13 mouse cellular contexts compared by ENCODE assay signal in genomic region chr3:129488774-129489173, GRCm38 (mm10). TPM values are rescaled to one million over a fixed set of nuclear protein-coding genes. Genes with fewer than 3 reads are reported as not detected.
DNase-seq lines count a peak whose midpoint lies in the region; ATAC-seq lines count a peak whose summit lies in the region.
"Had no signal": no experiment of that assay in that cellular context is flagged by ENCODE, and none has a peak within 500 bp of the region (broad histone marks: within the 10 kb centered on the region; RNA-seq: fewer than 3 reads in every experiment).

No protein-coding gene starts in this region.

- DNase-seq in A20 (ENCODE audit: low read depth, low spot score): peak; percentile 85
- peak; percentile 63 for DNase-seq in spleen, postnatal 36 days (ENCODE audit: low spot score in 2 of 2)
- no peak for DNase-seq in urinary bladder, postnatal 10 days (ENCODE audit: low spot score)
- no peak for DNase-seq in kidney, postnatal 14 days
- DNase-seq in heart, postnatal 4 days: no peak
- DNase-seq: adrenal gland, adult 8-10 months; cerebellum, adult 18-20 months; cerebellum, adult 9-11 months; cerebellum, postnatal 36 days; heart, adult 2 months had no signal

- ATAC-seq in common myeloid progenitor, adult 5-6 weeks (replicated peaks; ENCODE audit: low read depth, poor library complexity, severe bottlenecking): peak; percentile 36; the same call in 1 of the 2 replicates
- ATAC-seq in neutrophil, adult 5-6 weeks (ENCODE audit: extremely low read depth, insufficient number of reproducible peaks, low FRiP score, poor library complexity, severe bottlenecking): peak; percentile 67; the same call in 1 of the 2 replicates
- ATAC-seq: forebrain, embryonic 14.5 days had no signal

RNA-seq across cellular contexts. Expression of gene Elovl6, which starts 43.4 kb away (rescaled TPM):
- total RNA-seq in common myeloid progenitor, adult 5-6 weeks (2017): 19.4 and 21.3 TPM in 2 replicates
- 1.4 and 1.7 TPM in 2 replicates for total RNA-seq in neutrophil, adult 5-6 weeks (2017)
- 1 to 10 TPM; 3.7 TPM for total RNA-seq in heart, postnatal 4 days (2021)

Comparison
In these comparisons a context has a peak if more than half of its experiments do, and no peak if none do; other contexts are left out.
1. DNase-seq: peak in A20 (single experiment) and spleen, postnatal 36 days (2 of 2); none in urinary bladder, postnatal 10 days (single experiment), kidney, postnatal 14 days (single experiment) and heart, postnatal 4 days (single experiment).